Mouse (Mus musculus): ENCODE measurements at regions not wholly inside any gene's neighbourhood (a gene's known extent, or its start where the extent isn't known, plus 50 kb on each side); places are given as distances from the start of the nearest gene placed in this dataset.

- H3K9me3 ChIP-seq (replicated peaks; ENCODE audit: control insufficient read depth, low read length), result no peaks in the 10 kb centered on the region
- no peaks in the 10 kb centered on the region for H3K36me3 ChIP-seq (ENCODE audit: control insufficient read depth, insufficient read depth, low read length)
- no peak overlapping the region for H3K4me3 ChIP-seq (replicated peaks; ENCODE audit: low read length)
- H3K9ac ChIP-seq (ENCODE audit: low read length), result no peak overlapping the region
- 0 out of 2 replicates have a peak, but pooled peaks cover 9% of the 10 kb centered on the region for H3K4me1 ChIP-seq (ENCODE audit: control insufficient read depth, insufficient read depth, low read length)
- no peak for ATAC-seq (ENCODE audit: insufficient read depth, low FRiP score)
- H3K27ac ChIP-seq (ENCODE audit: low read length), result no peak overlapping the region
- WGBS, result 64% methylated on average over 16 of the region's 16 CpGs
- peaks cover 3% of the 10 kb centered on the region; the same call in 1 of the 2 replicates for H3K27me3 ChIP-seq (ENCODE audit: control insufficient read depth, insufficient read depth, low read length)
- H3K4me2 ChIP-seq (ENCODE audit: low read depth, low read length), result no peak overlapping the region
Observed at GRCm38 (mm10) chr5:118360374-118361064, 115.5 kb downstream of the 2410131K14Rik start.

GRCm38 (mm10) chr5:118361133-118361852 lies 116.3 kb downstream of the 2410131K14Rik start:
- Histone ChIP-seq H3K9me3 (replicated peaks; ENCODE audit: control insufficient read depth, low read length) (no peaks in the 10 kb centered on the region), H3K4me1 (ENCODE audit: control insufficient read depth, insufficient read depth, low read length) (0 out of 2 replicates have a peak, but pooled peaks cover 4% of the 10 kb centered on the region), H3K9ac (ENCODE audit: low read length) (no peak overlapping the region), H3K4me2 (ENCODE audit: low read depth, low read length) (no peak overlapping the region), H3K4me3 (replicated peaks; ENCODE audit: low read length) (no peak overlapping the region), H3K27ac (ENCODE audit: low read length) (no peak overlapping the region), H3K36me3 (ENCODE audit: control insufficient read depth, insufficient read depth, low read length) (no peaks in the 10 kb centered on the region), H3K27me3 (ENCODE audit: control insufficient read depth, insufficient read depth, low read length) (peaks cover 3% of the 10 kb centered on the region; the same call in 1 of the 2 replicates)
- ATAC-seq (ENCODE audit: insufficient read depth, low FRiP score), result no peak
- WGBS, result 72% methylated on average over 13 of the region's 13 CpGs

- no peak overlapping the region for H3K27ac ChIP-seq (ENCODE audit: low read length)
- no peak overlapping the region for H3K4me2 ChIP-seq (ENCODE audit: low read depth, low read length)
- WGBS, result 79% methylated on average over 8 of the region's 8 CpGs
- H3K9ac ChIP-seq (ENCODE audit: low read length), result no peak overlapping the region
- H3K27me3 ChIP-seq (ENCODE audit: control insufficient read depth, insufficient read depth, low read length), result peaks cover 3% of the 10 kb centered on the region; the same call in 1 of the 2 replicates
- 0 out of 2 replicates have a peak, but pooled peaks cover 4% of the 10 kb centered on the region for H3K4me1 ChIP-seq (ENCODE audit: control insufficient read depth, insufficient read depth, low read length)
- ATAC-seq (ENCODE audit: insufficient read depth, low FRiP score), result no peak
- H3K9me3 ChIP-seq (replicated peaks; ENCODE audit: control insufficient read depth, low read length), result no peaks in the 10 kb centered on the region
- H3K4me3 ChIP-seq (replicated peaks; ENCODE audit: low read length), result no peak overlapping the region
- H3K36me3 ChIP-seq (ENCODE audit: control insufficient read depth, insufficient read depth, low read length), result no peaks in the 10 kb centered on the region
Observed at GRCm38 (mm10) chr5:118361853-118362406, 116.9 kb downstream of the 2410131K14Rik start.

GRCm38 (mm10) chr5:118362738-118363137 lies 117.7 kb downstream of the 2410131K14Rik start:
- Histone ChIP-seq H3K9ac (ENCODE audit: low read length) (no peak overlapping the region; the same call in 1 of the 2 replicates), H3K9me3 (replicated peaks; ENCODE audit: control insufficient read depth, low read length) (no peaks in the 10 kb centered on the region), H3K4me1 (ENCODE audit: control insufficient read depth, insufficient read depth, low read length) (0 out of 2 replicates have a peak, but pooled peaks cover 4% of the 10 kb centered on the region), H3K27me3 (ENCODE audit: control insufficient read depth, insufficient read depth, low read length) (peaks cover 3% of the 10 kb centered on the region; the same call in 1 of the 2 replicates), H3K27ac (ENCODE audit: low read length) (no peak overlapping the region), H3K36me3 (ENCODE audit: control insufficient read depth, insufficient read depth, low read length) (no peaks in the 10 kb centered on the region), H3K4me3 (replicated peaks; ENCODE audit: low read length) (no peak overlapping the region), H3K4me2 (ENCODE audit: low read depth, low read length) (no peak overlapping the region)
- 46% methylated on average over 4 of the region's 4 CpGs for WGBS
- no peak for ATAC-seq (ENCODE audit: insufficient read depth, low FRiP score)

- H3K9me3 ChIP-seq (replicated peaks; ENCODE audit: control insufficient read depth, low read length), result no peaks in the 10 kb centered on the region
- H3K27me3 ChIP-seq (ENCODE audit: control insufficient read depth, insufficient read depth, low read length), result peaks cover 3% of the 10 kb centered on the region; the same call in 1 of the 2 replicates
- no peaks in the 10 kb centered on the region for H3K36me3 ChIP-seq (ENCODE audit: control insufficient read depth, insufficient read depth, low read length)
- no peak overlapping the region for H3K27ac ChIP-seq (ENCODE audit: low read length)
- H3K4me3 ChIP-seq (replicated peaks; ENCODE audit: low read length), result no peak overlapping the region
- H3K9ac ChIP-seq (ENCODE audit: low read length), result no peak overlapping the region
- WGBS, result 52% methylated on average over 6 of the region's 6 CpGs
- no peak for ATAC-seq (ENCODE audit: insufficient read depth, low FRiP score)
- no peak overlapping the region for H3K4me2 ChIP-seq (ENCODE audit: low read depth, low read length)
- H3K4me1 ChIP-seq (ENCODE audit: control insufficient read depth, insufficient read depth, low read length), result 0 out of 2 replicates have a peak, but pooled peaks cover 4% of the 10 kb centered on the region
Observed at GRCm38 (mm10) chr5:118363154-118363553, 118.1 kb downstream of the 2410131K14Rik start.

GRCm38 (mm10) chr5:118364646-118365045 lies 119.6 kb downstream of the 2410131K14Rik start:
- 88% methylated on average over 4 of the region's 4 CpGs for WGBS
- no peaks in the 10 kb centered on the region for H3K9me3 ChIP-seq (replicated peaks; ENCODE audit: control insufficient read depth, low read length)
- ATAC-seq (ENCODE audit: insufficient read depth, low FRiP score), result no peak

GRCm38 (mm10) chr5:118365196-118365595 lies 120.2 kb downstream of the 2410131K14Rik start:
- Histone ChIP-seq H3K4me2 (ENCODE audit: low read depth, low read length) (no peak overlapping the region), H3K4me3 (replicated peaks; ENCODE audit: low read length) (no peak overlapping the region), H3K9me3 (replicated peaks; ENCODE audit: control insufficient read depth, low read length) (no peaks in the 10 kb centered on the region), H3K27me3 (ENCODE audit: control insufficient read depth, insufficient read depth, low read length) (0 out of 2 replicates have a peak, but pooled peaks cover 3% of the 10 kb centered on the region), H3K27ac (ENCODE audit: low read length) (no peak overlapping the region), H3K9ac (ENCODE audit: low read length) (no peak overlapping the region), H3K36me3 (ENCODE audit: control insufficient read depth, insufficient read depth, low read length) (no peaks in the 10 kb centered on the region), H3K4me1 (ENCODE audit: control insufficient read depth, insufficient read depth, low read length) (0 out of 2 replicates have a peak, but pooled peaks cover 4% of the 10 kb centered on the region)
- WGBS, result 64% methylated on average over 7 of the region's 7 CpGs
- no peak for ATAC-seq (ENCODE audit: insufficient read depth, low FRiP score)

More at GRCm38 (mm10) chr5:118364646-118365045, 119.6 kb downstream of the 2410131K14Rik start:
- no peak overlapping the region for H3K4me2 ChIP-seq (ENCODE audit: low read depth, low read length)
- 0 out of 2 replicates have a peak, but pooled peaks cover 4% of the 10 kb centered on the region for H3K4me1 ChIP-seq (ENCODE audit: control insufficient read depth, insufficient read depth, low read length)
- no peak overlapping the region for H3K9ac ChIP-seq (ENCODE audit: low read length)
- no peaks in the 10 kb centered on the region for H3K36me3 ChIP-seq (ENCODE audit: control insufficient read depth, insufficient read depth, low read length)
- no peak overlapping the region for H3K4me3 ChIP-seq (replicated peaks; ENCODE audit: low read length)
- no peak overlapping the region for H3K27ac ChIP-seq (ENCODE audit: low read length)
- 0 out of 2 replicates have a peak, but pooled peaks cover 3% of the 10 kb centered on the region for H3K27me3 ChIP-seq (ENCODE audit: control insufficient read depth, insufficient read depth, low read length)

GRCm38 (mm10) chr5:118365651-118366050 lies 120.6 kb downstream of the 2410131K14Rik start:
- H3K9me3 ChIP-seq (replicated peaks; ENCODE audit: control insufficient read depth, low read length), result no peaks in the 10 kb centered on the region
- H3K9ac ChIP-seq (ENCODE audit: low read length), result no peak overlapping the region
- H3K4me1 ChIP-seq (ENCODE audit: control insufficient read depth, insufficient read depth, low read length), result 0 out of 2 replicates have a peak, but pooled peaks cover 4% of the 10 kb centered on the region
- ATAC-seq (ENCODE audit: insufficient read depth, low FRiP score), result no peak
- 31% methylated on average over 5 of the region's 5 CpGs for WGBS
- no peak overlapping the region for H3K4me2 ChIP-seq (ENCODE audit: low read depth, low read length)
- H3K27ac ChIP-seq (ENCODE audit: low read length), result no peak overlapping the region
- no peaks in the 10 kb centered on the region for H3K27me3 ChIP-seq (ENCODE audit: control insufficient read depth, insufficient read depth, low read length)
- H3K4me3 ChIP-seq (replicated peaks; ENCODE audit: low read length), result no peak overlapping the region
- no peaks in the 10 kb centered on the region for H3K36me3 ChIP-seq (ENCODE audit: control insufficient read depth, insufficient read depth, low read length)

Data from stomach, embryonic 16.5 days (tissue).